Mouse (Mus musculus): Measurements from ENCODE around the gene Gm10639.
"Not testable (repeated sequence)": the region's sequence is repeated elsewhere in the genome, so short reads cannot be mapped to it uniquely, and the experiment has no call there.

Gene Gm10639

GRCm38 (mm10) chr9:78348206-78349004 is 58.7 kb downstream of the Gm10639 start:
- peak; percentile 68 for DNase-seq (ENCODE audit: low read depth, low spot score)

DNA sequence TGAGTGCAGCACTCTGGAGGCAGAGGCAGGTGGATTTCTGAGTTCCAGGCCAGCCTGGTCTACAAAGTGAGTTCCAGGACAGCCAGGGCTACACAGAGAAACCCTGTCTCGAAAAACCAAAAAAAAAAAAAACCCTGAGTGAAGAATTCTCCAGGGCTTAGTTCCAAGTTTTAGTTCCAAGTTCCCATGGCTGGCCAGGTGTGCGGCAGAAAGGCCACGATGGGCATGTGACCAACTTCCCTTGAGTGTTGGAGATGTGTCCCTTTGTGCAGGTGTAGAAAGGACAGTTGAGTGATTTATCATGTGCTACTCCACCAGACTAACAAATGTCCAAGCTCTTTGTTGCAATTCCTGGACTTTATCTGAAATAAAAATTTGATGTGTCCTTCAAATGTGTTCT is 59.4 kb downstream of the Gm10639 start:
- DNase-seq (ENCODE audit: low read depth, low spot score), result not testable (repeated sequence)

DNA sequence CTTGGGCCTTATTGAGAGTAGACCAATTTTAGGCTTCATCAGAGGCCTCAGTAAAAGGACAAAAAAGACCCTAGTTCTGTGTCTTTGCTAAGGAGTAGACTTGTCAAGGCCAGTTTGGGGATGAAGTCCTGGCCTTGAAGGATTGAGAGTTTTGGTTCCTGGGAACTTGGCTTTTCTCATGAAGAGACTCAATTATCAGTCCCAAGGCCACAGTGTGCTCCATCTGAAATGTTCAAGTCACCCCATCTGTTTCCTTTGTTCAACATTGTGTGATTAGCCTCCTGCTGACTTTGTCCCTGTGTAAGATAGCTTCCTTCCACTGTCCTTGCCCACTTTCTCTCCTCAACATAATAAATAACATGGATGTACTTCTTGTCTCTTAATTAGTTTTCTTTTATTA is 60.3 kb downstream of the Gm10639 start:
- not testable (repeated sequence) for DNase-seq (ENCODE audit: low read depth, low spot score)

GRCm38 (mm10) chr9:78351504-78352220 is 61.9 kb downstream of the Gm10639 start:
- DNase-seq (ENCODE audit: low read depth, low spot score), result peak; percentile 36
